Mouse (Mus musculus) liver, adult 2 months (tissue): ENCODE data around the gene Palm.

Experiments
- CTCF ChIP-seq: fragments of 200-500 bp; IDR thresholded peaks from 2 replicates; pipeline ENCODE4 v1.5.1; 2011; ENCODE audit warnings: low read depth, low read length, control low read depth
- POLR2A ChIP-seq: fragments of 200-500 bp; IDR thresholded peaks from 2 replicates; pipeline ENCODE4 v1.6.1; 2011; ENCODE audit warnings: low read length, control low read depth; ENCODE audit not compliant: insufficient read depth; ENCODE audit errors: extremely low read depth

DNA sequence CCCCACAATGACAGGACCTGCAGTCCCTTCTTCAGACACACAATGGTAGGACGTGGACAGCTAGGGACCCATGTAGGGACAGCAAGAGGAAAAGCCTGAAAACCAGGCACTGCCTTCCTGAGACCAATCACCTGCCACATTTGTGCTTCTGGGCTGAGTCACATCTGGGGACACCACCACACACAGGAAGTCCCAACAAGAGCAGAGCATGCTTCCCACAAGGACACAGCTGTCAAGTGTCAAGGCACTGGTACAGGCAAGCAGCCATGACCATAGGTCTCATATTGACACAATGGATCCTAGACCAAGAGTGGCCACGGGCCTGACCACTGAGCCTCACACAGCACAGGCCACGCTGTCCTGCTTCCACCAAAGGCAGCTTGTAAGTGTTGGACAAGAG lies 30.5 kb upstream of the Palm start:
- no peak for TF ChIP-seq POLR2A
- no peak for TF ChIP-seq CTCF
